Mouse (Mus musculus) E14TG2a.4 (cell line): ENCODE data around the gene Zxdc.

Experiments used
- H3K27me3 ChIP-seq: 2 replicates; pipeline ENCODE4 v1.6.1; 2014; ENCODE audit warnings: low read length, control low read depth; ENCODE audit not compliant: insufficient read depth
- H3K36me3 ChIP-seq: 2 replicates; pipeline ENCODE4 v1.6.1; 2014; ENCODE audit warnings: low read length, control low read depth; ENCODE audit not compliant: insufficient read depth
- H3K4me1 ChIP-seq: replicated peaks from 2 replicates; pipeline ENCODE4 v1.6.1; 2014; ENCODE audit warnings: low read depth, low read length, control low read depth
- H3K4me3 ChIP-seq: replicated peaks from 2 replicates; pipeline ENCODE4 v1.5.1; 2014; ENCODE audit warnings: mild to moderate bottlenecking, low read length
- H3K9me3 ChIP-seq: 2 replicates; pipeline ENCODE4 v1.6.1; 2014; ENCODE audit warnings: low read length, control low read depth
- CTCF ChIP-seq: conservative IDR thresholded peaks from 2 replicates; pipeline ENCODE4 v1.5.1; 2014; ENCODE audit warnings: low read length
- NANOG ChIP-seq: IDR thresholded peaks from 2 replicates; pipeline ENCODE4 v1.6.1; 2014; ENCODE audit warnings: borderline replicate concordance, low read length, mixed read lengths
- POU5F1 ChIP-seq: IDR thresholded peaks from 2 replicates; pipeline ENCODE4 v1.6.1; 2014; ENCODE audit warnings: low read length, borderline replicate concordance

Gene Zxdc

DNA sequence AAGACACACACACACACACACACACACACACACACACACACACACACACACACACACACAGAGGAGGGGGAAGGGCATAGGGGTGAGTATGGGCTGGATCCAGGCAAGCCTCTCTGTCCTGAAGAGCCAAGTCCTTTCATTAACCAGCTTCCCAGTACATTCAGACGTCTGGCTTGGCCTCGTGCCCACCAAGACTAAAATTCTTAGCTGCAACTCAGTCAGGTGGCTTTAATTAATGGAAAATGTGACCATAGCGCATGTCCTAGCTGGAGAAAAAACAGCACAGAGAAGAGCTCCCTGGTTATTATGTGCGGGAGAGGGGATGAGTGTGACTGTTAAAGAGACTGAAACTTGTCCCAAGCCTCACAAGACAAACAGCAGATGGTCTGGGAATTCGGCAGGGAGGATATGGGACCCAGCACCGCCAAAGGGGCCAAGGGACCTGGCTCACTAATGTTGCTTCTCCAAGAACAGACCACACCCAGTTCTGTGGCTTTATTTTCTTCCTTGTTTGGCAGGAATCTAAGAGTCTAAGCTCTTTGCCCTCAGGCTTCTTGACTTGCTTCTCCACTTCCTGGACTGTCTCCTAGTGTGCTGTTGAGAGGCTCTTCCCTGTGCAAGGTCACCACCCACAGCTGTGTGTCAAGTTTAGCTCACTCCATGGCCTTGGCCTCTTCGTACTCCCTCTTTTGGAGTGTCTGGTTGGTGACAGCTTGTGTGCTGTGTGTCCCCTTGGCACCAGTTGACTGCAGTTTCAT, 9.1 kb upstream of the Zxdc start:
- H3K4me3 ChIP-seq, result no peak overlapping the region
- no peak for TF ChIP-seq POU5F1
- TF ChIP-seq NANOG, result no peak
- no peak for TF ChIP-seq CTCF
- H3K4me1 ChIP-seq, result peaks cover 20% of the 10 kb centered on the region
- peaks cover 22% of the 10 kb centered on the region for H3K27me3 ChIP-seq
- no peaks in the 10 kb centered on the region for H3K9me3 ChIP-seq
- H3K36me3 ChIP-seq, result no peaks in the 10 kb centered on the region

DNA sequence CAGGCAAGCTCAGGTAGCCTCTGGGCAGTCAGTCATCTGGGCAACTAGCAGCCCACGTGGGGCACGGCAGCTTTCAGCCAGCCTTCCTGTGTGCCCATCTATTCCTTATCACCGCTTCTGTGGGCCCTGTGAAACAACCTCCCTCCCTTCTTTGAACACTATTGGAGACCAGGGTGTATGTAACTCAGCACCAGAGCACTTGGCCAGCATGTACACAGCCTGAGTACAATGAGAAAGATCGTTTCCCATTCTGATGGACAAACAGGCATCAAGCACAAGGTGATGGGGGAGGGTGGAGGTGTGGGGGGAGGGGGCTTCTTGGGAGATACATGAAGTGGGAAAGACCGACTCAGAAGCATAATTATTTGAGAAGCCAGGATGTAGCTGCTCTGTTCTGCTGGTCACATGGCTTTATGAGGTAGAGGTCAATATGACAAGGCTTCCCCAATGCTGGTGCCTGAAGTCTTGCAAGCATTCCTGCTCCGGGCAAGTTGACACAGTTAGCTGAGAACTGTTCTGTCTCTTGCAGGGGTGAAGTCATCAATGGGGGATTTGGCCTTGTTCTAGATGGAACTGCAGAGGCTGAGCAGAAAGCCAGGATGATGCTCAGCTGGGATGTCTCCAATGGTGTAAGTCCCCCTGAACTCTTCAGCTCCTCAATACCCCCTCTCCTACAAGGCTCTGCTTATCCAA, 8.2 kb upstream of the Zxdc start:
- TF ChIP-seq POU5F1 (no peak), CTCF (no peak), NANOG (peak; percentile 79)
- H3K4me3 ChIP-seq, result no peak overlapping the region

DNA sequence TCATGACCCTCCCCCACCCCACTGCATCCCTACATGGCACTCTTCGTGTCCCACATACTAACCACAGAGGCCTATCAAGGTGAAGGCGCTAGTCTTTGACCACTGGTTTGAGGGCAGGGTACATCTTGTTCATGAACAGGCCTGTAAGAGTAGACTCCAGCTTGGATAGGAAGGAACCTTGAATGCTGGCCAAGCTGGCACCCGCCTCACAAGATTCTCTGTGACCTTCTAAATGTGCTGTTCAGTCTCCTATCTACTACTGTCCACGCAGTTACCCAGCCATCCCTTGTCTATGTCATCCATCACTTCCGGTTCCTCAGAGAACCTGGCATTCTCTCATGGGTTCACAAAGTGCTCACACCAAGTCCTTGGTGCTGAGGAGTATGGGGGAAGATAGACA, 6.0 kb upstream of the Zxdc start:
- H3K4me3 ChIP-seq, result no peak overlapping the region
- H3K36me3 ChIP-seq, result no peaks in the 10 kb centered on the region
- peaks cover 15% of the 10 kb centered on the region for H3K27me3 ChIP-seq
- H3K4me1 ChIP-seq, result peaks cover 26% of the 10 kb centered on the region
- TF ChIP-seq POU5F1, result no peak
- no peak for TF ChIP-seq NANOG
- TF ChIP-seq CTCF, result no peak
- no peaks in the 10 kb centered on the region for H3K9me3 ChIP-seq

More for the DNA sequence above, 8.2 kb upstream of the Zxdc start:
- Histone ChIP-seq H3K9me3 (no peaks in the 10 kb centered on the region), H3K27me3 (peaks cover 22% of the 10 kb centered on the region), H3K4me1 (peaks cover 20% of the 10 kb centered on the region), H3K36me3 (no peaks in the 10 kb centered on the region)

DNA sequence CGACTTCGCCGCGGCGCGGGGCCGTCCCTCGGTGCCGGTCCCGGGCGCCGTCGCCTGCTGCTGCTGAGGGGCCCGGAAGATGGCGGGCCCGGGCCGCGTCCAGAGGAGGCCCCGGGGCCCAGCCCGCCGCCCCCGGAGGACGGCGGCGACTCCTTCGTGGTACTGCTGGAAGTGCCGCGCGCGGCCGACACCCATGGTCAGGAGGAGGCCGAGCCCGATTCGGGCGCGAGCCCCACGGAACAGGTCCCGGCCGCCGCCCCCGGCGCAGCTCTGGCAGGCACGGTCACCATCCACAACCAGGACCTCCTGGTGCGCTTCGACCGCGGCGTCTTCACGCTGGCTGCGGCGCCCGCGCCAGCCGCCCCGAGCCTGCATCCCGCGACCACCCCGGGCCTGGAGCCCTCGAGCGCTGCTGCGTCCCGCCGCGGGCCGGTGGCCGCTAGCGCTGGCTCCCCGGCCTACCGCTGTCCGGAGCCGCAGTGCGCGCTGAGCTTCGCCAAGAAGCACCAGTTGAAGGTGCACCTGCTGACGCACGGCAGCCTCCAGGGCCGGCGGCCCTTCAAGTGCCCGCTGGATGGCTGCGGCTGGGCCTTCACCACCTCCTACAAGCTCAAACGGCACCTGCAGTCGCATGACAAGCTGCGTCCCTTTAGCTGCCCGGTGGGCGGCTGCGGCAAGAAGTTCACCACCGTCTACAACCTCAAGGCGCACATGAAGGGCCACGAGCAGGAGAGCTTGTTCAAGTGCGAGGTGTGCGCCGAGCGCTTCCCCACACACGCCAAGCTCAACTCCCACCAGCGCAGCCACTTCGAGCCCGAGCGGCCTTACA, 647 bp downstream of the Zxdc start:
- peaks cover 37% of the 10 kb centered on the region for H3K36me3 ChIP-seq
- peaks cover 9% of the 10 kb centered on the region for H3K27me3 ChIP-seq
- peak overlapping the region; percentile 90 for H3K4me3 ChIP-seq
- TF ChIP-seq NANOG (no peak), CTCF (no peak), POU5F1 (no peak)
- H3K4me1 ChIP-seq, result peaks cover 29% of the 10 kb centered on the region
- H3K9me3 ChIP-seq, result no peaks in the 10 kb centered on the region

DNA sequence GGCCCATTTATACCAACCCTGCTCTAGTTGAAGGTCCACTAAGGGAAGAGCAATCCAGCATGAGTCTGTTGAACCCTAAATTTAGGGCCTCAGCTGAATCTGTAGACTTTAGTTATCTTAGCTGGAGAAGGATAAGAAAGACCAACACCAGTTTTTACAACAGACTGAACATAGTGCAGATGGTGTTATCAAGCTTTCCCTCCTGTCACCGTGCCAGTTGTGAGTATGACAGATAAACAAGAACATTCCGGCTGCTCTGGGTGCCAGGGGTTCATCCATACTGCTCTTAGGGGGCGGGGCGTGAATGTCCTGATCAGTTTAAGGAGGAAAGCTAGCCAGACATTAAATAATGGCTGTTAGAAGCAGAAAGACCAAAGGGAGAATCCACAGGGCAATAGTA, 5.4 kb downstream of the Zxdc start:
- peaks cover 83% of the 10 kb centered on the region for H3K36me3 ChIP-seq
- H3K9me3 ChIP-seq, result no peaks in the 10 kb centered on the region
- TF ChIP-seq NANOG, result no peak
- TF ChIP-seq POU5F1, result no peak
- TF ChIP-seq CTCF, result no peak
- peaks cover 9% of the 10 kb centered on the region for H3K27me3 ChIP-seq
- peaks cover 15% of the 10 kb centered on the region for H3K4me1 ChIP-seq
- H3K4me3 ChIP-seq, result no peak overlapping the region

DNA sequence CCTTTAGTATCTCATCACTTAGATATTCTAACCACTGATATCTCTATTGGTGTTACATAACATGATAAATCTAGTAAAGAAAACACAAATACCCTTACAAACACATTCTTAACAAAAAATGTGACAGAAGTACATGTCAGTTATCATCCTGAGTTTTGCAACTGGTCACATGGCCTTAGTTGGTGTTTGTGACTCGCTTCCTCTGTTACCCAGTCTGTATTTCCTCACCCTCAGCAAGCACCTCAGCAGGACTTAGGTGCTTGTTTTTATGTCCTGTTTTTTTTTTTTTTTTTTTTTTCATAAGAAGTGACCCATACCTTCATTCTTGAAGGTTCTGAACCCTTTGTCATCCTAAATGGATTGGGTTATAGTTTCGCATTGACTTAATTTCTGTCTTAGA, 8.4 kb downstream of the Zxdc start:
- Histone ChIP-seq H3K4me3 (no peak overlapping the region), H3K36me3 (peaks cover 99% of the 10 kb centered on the region), H3K9me3 (no peaks in the 10 kb centered on the region), H3K4me1 (no peaks in the 10 kb centered on the region), H3K27me3 (no peaks in the 10 kb centered on the region)
- no peak for TF ChIP-seq CTCF
- no peak for TF ChIP-seq NANOG
- no peak for TF ChIP-seq POU5F1

DNA sequence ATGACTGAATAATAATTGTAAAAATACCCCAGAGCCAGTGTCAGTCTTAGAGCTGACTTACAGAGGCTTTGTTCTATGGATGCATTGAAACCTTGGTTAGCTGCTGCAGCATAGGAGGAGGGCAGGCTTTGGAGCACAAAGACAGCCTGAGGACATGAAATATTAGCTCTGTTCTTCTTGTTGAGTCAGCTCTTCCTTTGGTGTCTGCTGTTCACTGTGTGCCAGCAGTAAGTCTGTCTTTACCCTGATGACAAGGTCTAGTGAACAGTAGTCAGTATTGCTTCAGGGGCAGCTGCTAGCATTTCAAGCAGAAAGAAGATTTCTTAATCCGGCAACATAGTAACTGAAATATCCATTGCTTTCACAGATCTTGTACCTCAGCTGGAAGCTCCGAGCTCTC, 12.2 kb downstream of the Zxdc start:
- Histone ChIP-seq H3K36me3 (peaks cover 90% of the 10 kb centered on the region), H3K9me3 (no peaks in the 10 kb centered on the region), H3K4me1 (peaks cover 15% of the 10 kb centered on the region), H3K27me3 (no peaks in the 10 kb centered on the region), H3K4me3 (no peak overlapping the region)
- TF ChIP-seq NANOG, result no peak
- TF ChIP-seq POU5F1, result no peak
- no peak for TF ChIP-seq CTCF

DNA sequence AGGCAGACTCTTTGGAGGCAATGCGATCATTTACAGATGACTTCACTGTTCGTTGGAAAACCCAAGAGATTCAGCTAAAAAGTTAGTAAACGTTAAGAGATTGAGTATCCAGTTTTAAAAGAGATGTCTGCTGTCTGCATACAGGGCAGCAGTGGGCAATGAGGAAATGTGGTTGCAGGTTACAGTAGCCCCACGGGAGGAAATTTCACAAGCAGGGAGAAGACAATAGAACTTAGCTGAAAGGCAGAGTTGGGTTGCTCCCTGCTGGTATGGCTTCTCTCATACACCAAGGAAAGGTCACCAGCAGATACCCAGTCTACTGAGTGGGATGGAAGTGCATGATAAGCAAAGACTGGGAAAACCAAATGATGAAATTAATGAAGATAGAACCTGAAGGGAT, 21.3 kb downstream of the Zxdc start:
- H3K27me3 ChIP-seq, result no peaks in the 10 kb centered on the region

More for the DNA sequence above, 21.3 kb downstream of the Zxdc start:
- no peaks in the 10 kb centered on the region for H3K9me3 ChIP-seq
- peaks cover 58% of the 10 kb centered on the region for H3K36me3 ChIP-seq
- no peaks in the 10 kb centered on the region for H3K4me1 ChIP-seq
- no peak overlapping the region for H3K4me3 ChIP-seq
- TF ChIP-seq CTCF (no peak), POU5F1 (no peak), NANOG (no peak)
